Mouse (Mus musculus): ENCODE data around the gene Prss50. TPM values are rescaled to one million over a fixed set of nuclear protein-coding genes. Genes with fewer than 3 reads are reported as not detected.

Prss50 gene
- polyA plus RNA-seq, 1 experiment from 2014 or later, result 0.69 TPM

DNA sequence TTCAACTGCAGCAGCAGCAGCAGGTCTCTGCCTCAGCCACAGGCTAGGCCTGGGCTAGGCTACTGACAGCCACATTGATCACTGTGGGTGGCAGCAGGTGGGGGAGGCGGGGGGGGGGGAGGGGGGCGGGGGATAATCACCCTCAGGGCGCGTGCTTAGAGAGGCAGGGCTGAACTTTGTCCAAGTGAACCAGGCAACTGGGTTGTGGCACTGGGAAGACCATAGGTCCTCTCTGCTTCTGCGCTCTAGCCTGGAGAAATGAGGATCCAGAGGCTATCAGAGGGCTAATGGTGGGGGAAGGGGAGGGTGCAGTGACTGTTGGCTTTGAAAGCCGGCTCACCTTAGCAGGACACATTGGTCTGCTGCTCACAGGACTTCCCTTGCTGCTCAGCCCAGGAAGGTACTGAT is 17.5 kb downstream of the Prss50 start:
- DNase-seq (ENCODE audit: low spot score), result no peak
- Histone ChIP-seq H3K27me3 (ENCODE audit: control insufficient read depth, insufficient read depth, low read length) (peaks cover 28% of the 10 kb centered on the region), H3K4me2 (ENCODE audit: low read depth, low read length) (no peak overlapping the region), H3K4me1 (ENCODE audit: control insufficient read depth, insufficient read depth, low read length) (peaks cover 4% of the 10 kb centered on the region), H3K36me3 (replicated peaks; ENCODE audit: control insufficient read depth, insufficient read depth, low read depth, low read length) (no peaks in the 10 kb centered on the region), H3K4me3 (ENCODE audit: low read depth, low read length) (no peak overlapping the region), H3K9me3 (replicated peaks; ENCODE audit: control insufficient read depth, low read length) (no peaks in the 10 kb centered on the region), H3K9ac (replicated peaks; ENCODE audit: low read length) (no peak overlapping the region), H3K27ac (replicated peaks; ENCODE audit: low read depth, low read length) (no peak overlapping the region)
- 11% methylated on average over 5 of the region's 6 CpGs for WGBS
- peak; percentile 40; the same call in 1 of the 2 replicates for ATAC-seq (replicated peaks; ENCODE audit: insufficient number of reproducible peaks, low FRiP score, low TSS enrichment, low read depth)

DNA sequence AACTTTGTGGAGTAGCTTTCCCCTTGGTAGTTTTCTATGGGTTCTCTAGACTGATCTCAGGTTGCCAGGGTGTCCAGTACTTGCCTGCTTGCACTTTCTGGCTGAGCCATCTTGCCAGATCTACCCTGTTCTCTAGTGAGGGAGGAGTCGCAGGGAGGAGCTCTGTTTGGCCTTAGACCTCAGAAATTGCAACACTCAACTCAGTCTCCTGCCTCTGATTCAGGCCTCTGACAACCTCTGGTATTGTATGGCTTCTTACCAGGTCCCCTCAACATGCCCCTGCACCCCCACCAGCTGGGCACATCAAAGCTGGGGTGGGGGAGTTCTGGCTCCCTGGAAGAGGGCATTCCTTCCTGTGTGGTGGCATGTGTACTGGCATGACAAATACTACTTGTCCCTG is 19.6 kb downstream of the Prss50 start:
- H3K27ac ChIP-seq (replicated peaks; ENCODE audit: low read depth, low read length), result no peak overlapping the region
- DNase-seq (ENCODE audit: low spot score) (no peak), ATAC-seq (replicated peaks; ENCODE audit: insufficient number of reproducible peaks, low FRiP score, low TSS enrichment, low read depth) (no peak)
- no peak overlapping the region for H3K4me3 ChIP-seq (ENCODE audit: low read depth, low read length)
- H3K27me3 ChIP-seq (ENCODE audit: control insufficient read depth, insufficient read depth, low read length), result peaks cover 39% of the 10 kb centered on the region
- 88% methylated on average over 1 of the region's 1 CpGs for WGBS
- peaks cover 4% of the 10 kb centered on the region for H3K4me1 ChIP-seq (ENCODE audit: control insufficient read depth, insufficient read depth, low read length)
- H3K36me3 ChIP-seq (replicated peaks; ENCODE audit: control insufficient read depth, insufficient read depth, low read depth, low read length), result no peaks in the 10 kb centered on the region
- H3K9me3 ChIP-seq (replicated peaks; ENCODE audit: control insufficient read depth, low read length), result no peaks in the 10 kb centered on the region
- no peak overlapping the region for H3K9ac ChIP-seq (replicated peaks; ENCODE audit: low read length)
- H3K4me2 ChIP-seq (ENCODE audit: low read depth, low read length), result no peak overlapping the region

GRCm38 (mm10) chr9:110877888-110878287 is 20.1 kb downstream of the Prss50 start:
- DNase-seq (ENCODE audit: low spot score) (no peak), ATAC-seq (replicated peaks; ENCODE audit: insufficient number of reproducible peaks, low FRiP score, low TSS enrichment, low read depth) (no peak)
- no peak overlapping the region for H3K27ac ChIP-seq (replicated peaks; ENCODE audit: low read depth, low read length)
- no peaks in the 10 kb centered on the region for H3K9me3 ChIP-seq (replicated peaks; ENCODE audit: control insufficient read depth, low read length)
- no peak overlapping the region for H3K9ac ChIP-seq (replicated peaks; ENCODE audit: low read length)
- peaks cover 4% of the 10 kb centered on the region for H3K4me1 ChIP-seq (ENCODE audit: control insufficient read depth, insufficient read depth, low read length)
- H3K4me3 ChIP-seq (ENCODE audit: low read depth, low read length), result no peak overlapping the region
- H3K36me3 ChIP-seq (replicated peaks; ENCODE audit: control insufficient read depth, insufficient read depth, low read depth, low read length), result no peaks in the 10 kb centered on the region
- peaks cover 36% of the 10 kb centered on the region for H3K27me3 ChIP-seq (ENCODE audit: control insufficient read depth, insufficient read depth, low read length)
- 77% methylated on average over 5 of the region's 5 CpGs for WGBS
- H3K4me2 ChIP-seq (ENCODE audit: low read depth, low read length), result no peak overlapping the region

DNA sequence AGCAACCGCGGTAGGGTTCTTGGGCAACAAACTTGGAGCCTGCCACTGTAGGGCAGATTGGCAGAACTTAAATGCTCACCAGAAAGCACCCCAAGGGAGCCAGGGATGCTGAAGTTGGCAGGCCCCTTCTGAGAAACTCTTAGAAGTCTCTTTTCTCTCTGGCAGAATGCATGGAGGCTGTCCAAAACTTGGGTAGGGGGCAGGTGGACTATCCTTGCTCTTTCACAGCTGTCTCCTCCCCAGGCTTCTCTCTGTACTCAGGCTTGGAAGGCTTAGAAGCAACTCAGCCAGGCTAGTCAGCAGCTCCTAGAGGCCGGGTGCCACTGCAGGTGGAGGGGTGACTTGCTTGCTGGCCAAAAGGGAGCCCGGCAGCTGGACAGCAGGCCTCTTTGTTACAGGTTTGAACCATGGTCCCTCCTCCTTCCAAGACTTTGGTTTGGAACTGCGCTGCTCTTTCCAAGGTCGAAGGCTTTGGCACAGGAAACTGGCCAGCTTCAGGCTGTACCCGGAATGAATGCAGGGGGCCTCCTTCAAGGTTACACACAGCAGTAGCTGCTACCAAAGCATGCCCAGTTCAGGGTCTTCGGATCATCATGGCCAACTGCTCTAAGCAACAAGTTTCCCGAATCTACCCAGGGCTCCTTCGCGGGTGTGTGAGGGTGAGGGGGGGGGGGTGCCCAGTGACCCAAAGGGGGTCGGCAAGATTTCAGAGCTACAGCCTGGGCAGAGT is 21.6 kb downstream of the Prss50 start, which contains the start of gene Als2cl:
Gene Als2cl (plus strand): TSS at position 680 of the 730 bp plus-strand sequence.
- DNase-seq (ENCODE audit: low spot score) (no peak), ATAC-seq (replicated peaks; ENCODE audit: insufficient number of reproducible peaks, low FRiP score, low TSS enrichment, low read depth) (no peak)
- 11% methylated on average over 12 of the region's 12 CpGs for WGBS
- Histone ChIP-seq H3K4me2 (ENCODE audit: low read depth, low read length) (peak within 1 kb of the TSS; percentile 72), H3K27me3 (ENCODE audit: control insufficient read depth, insufficient read depth, low read length) (peaks cover 24% of the 10 kb centered on the region), H3K36me3 (replicated peaks; ENCODE audit: control insufficient read depth, insufficient read depth, low read depth, low read length) (no peaks in the 10 kb centered on the region), H3K9me3 (replicated peaks; ENCODE audit: control insufficient read depth, low read length) (no peaks in the 10 kb centered on the region), H3K4me3 (ENCODE audit: low read depth, low read length) (peak within 1 kb of the TSS; percentile 49), H3K9ac (replicated peaks; ENCODE audit: low read length) (peak within 1 kb of the TSS; percentile 52), H3K27ac (replicated peaks; ENCODE audit: low read depth, low read length) (no peak within 1 kb of the TSS), H3K4me1 (ENCODE audit: control insufficient read depth, insufficient read depth, low read length) (no peaks in the 10 kb centered on the region)

- Histone ChIP-seq H3K9me3 (replicated peaks; ENCODE audit: control insufficient read depth, low read length) (no peaks in the 10 kb centered on the region), H3K4me1 (ENCODE audit: control insufficient read depth, insufficient read depth, low read length) (no peaks in the 10 kb centered on the region), H3K27ac (replicated peaks; ENCODE audit: low read depth, low read length) (no peak within 1 kb of the TSS), H3K4me2 (ENCODE audit: low read depth, low read length) (peak within 1 kb of the TSS; percentile 72), H3K27me3 (ENCODE audit: control insufficient read depth, insufficient read depth, low read length) (peaks cover 23% of the 10 kb centered on the region), H3K4me3 (ENCODE audit: low read depth, low read length) (peak within 1 kb of the TSS; percentile 49), H3K9ac (replicated peaks; ENCODE audit: low read length) (peak within 1 kb of the TSS; percentile 52), H3K36me3 (replicated peaks; ENCODE audit: control insufficient read depth, insufficient read depth, low read depth, low read length) (no peaks in the 10 kb centered on the region)
- DNase-seq (ENCODE audit: low spot score), result peak; percentile 70
- peak; percentile 31; the same call in 1 of the 2 replicates for ATAC-seq (replicated peaks; ENCODE audit: insufficient number of reproducible peaks, low FRiP score, low TSS enrichment, low read depth)
- under 1% methylated on average over 55 of the region's 57 CpGs for WGBS
Observed at GRCm38 (mm10) chr9:110879998-110880561, 22.3 kb downstream of the Prss50 start, which contains the start of gene Tmie. Gene Tmie, minus strand, starts transcription at chr9:110880113.

- H3K27me3 ChIP-seq (ENCODE audit: control insufficient read depth, insufficient read depth, low read length), result peaks cover 23% of the 10 kb centered on the region
- peak overlapping the region; percentile 72 for H3K4me2 ChIP-seq (ENCODE audit: low read depth, low read length)
- DNase-seq (ENCODE audit: low spot score) (no peak), ATAC-seq (replicated peaks; ENCODE audit: insufficient number of reproducible peaks, low FRiP score, low TSS enrichment, low read depth) (no peak)
- H3K9me3 ChIP-seq (replicated peaks; ENCODE audit: control insufficient read depth, low read length), result no peaks in the 10 kb centered on the region
- no peaks in the 10 kb centered on the region for H3K4me1 ChIP-seq (ENCODE audit: control insufficient read depth, insufficient read depth, low read length)
- H3K9ac ChIP-seq (replicated peaks; ENCODE audit: low read length), result no peak overlapping the region
- H3K4me3 ChIP-seq (ENCODE audit: low read depth, low read length), result peak overlapping the region; percentile 49
- WGBS, result 71% methylated on average over 4 of the region's 4 CpGs
- no peak overlapping the region for H3K27ac ChIP-seq (replicated peaks; ENCODE audit: low read depth, low read length)
- no peaks in the 10 kb centered on the region for H3K36me3 ChIP-seq (replicated peaks; ENCODE audit: control insufficient read depth, insufficient read depth, low read depth, low read length)
Observed at GRCm38 (mm10) chr9:110880772-110881171, 23.0 kb downstream of the Prss50 start.

DNA sequence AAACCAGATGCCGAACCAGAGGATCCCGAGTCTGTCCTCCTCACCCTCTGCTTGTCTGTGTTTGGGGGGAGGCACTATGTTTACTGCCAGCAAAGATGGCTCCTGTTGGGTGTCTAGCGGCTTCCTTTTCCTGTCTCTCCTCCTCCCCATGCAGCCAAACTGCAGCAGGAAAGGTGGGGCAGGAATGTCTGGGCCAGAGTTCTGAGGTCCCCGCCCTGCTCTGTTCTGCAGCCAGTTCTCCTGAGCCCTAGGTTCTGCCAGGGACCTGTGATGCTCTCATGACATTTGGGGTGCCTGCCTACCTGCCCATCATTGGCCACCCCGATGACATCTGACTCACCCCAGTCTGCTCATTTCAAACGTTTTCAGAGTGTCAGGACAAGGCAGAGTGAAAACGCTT is 24.2 kb downstream of the Prss50 start:
- Histone ChIP-seq H3K4me3 (ENCODE audit: low read depth, low read length) (no peak overlapping the region), H3K27me3 (ENCODE audit: control insufficient read depth, insufficient read depth, low read length) (peaks cover 23% of the 10 kb centered on the region), H3K4me2 (ENCODE audit: low read depth, low read length) (no peak overlapping the region), H3K27ac (replicated peaks; ENCODE audit: low read depth, low read length) (no peak overlapping the region), H3K9ac (replicated peaks; ENCODE audit: low read length) (no peak overlapping the region), H3K9me3 (replicated peaks; ENCODE audit: control insufficient read depth, low read length) (no peaks in the 10 kb centered on the region), H3K36me3 (replicated peaks; ENCODE audit: control insufficient read depth, insufficient read depth, low read depth, low read length) (no peaks in the 10 kb centered on the region), H3K4me1 (ENCODE audit: control insufficient read depth, insufficient read depth, low read length) (no peaks in the 10 kb centered on the region)
- ATAC-seq (replicated peaks; ENCODE audit: insufficient number of reproducible peaks, low FRiP score, low TSS enrichment, low read depth) (no peak), DNase-seq (ENCODE audit: low spot score) (no peak)
- WGBS, result 68% methylated on average over 7 of the region's 7 CpGs

Measured in embryonic facial prominence, embryonic 11.5 days (tissue).